Mouse (Mus musculus): Measurements from ENCODE around the gene Pla2g3.

- no peak; the same call in 1 of the 2 replicates for TF ChIP-seq POLR2A (IDR thresholded peaks at IDR 0.05; ENCODE audit: borderline replicate concordance, extremely low read depth, low read depth, low read length)
- no peak for TF ChIP-seq CTCF (IDR thresholded peaks at IDR 0.05; ENCODE audit: insufficient read depth, low read length)
Measured at GRCm38 (mm10) chr11:3516859-3517845, 29.1 kb downstream of the Pla2g3 start.

Data from lung, adult 2 months (tissue).